Mouse (Mus musculus): Measurements from ENCODE around the gene Cnot2.
"Not testable (repeated sequence)": the region's sequence is repeated elsewhere in the genome, so short reads cannot be mapped to it uniquely, and the experiment has no call there.

The Cnot2 gene

GRCm38 (mm10) chr10:116581369-116581718, at the start of gene Cnot2:
Gene Cnot2 (minus strand): TSS chr10:116581511.
- DNase-seq (ENCODE audit: low read depth): peak; percentile 93

GRCm38 (mm10) chr10:116628926-116629325, 47.6 kb upstream of the Cnot2 start:
- no peak for DNase-seq (ENCODE audit: low read depth)

GRCm38 (mm10) chr10:116626009-116626408, 44.7 kb upstream of the Cnot2 start:
- no peak for DNase-seq (ENCODE audit: low read depth)

GRCm38 (mm10) chr10:116613250-116613649, 31.9 kb upstream of the Cnot2 start:
- DNase-seq (ENCODE audit: low read depth): not testable (repeated sequence)

- no peak for DNase-seq (ENCODE audit: low read depth)
Observed at GRCm38 (mm10) chr10:116604905-116605162, 23.5 kb upstream of the Cnot2 start.

GRCm38 (mm10) chr10:116604081-116604904, 23.0 kb upstream of the Cnot2 start:
- no peak for DNase-seq (ENCODE audit: low read depth)

- DNase-seq (ENCODE audit: low read depth): no peak
Observed at GRCm38 (mm10) chr10:116599056-116599850, 17.9 kb upstream of the Cnot2 start.

GRCm38 (mm10) chr10:116582738-116583137, 1.4 kb upstream of the Cnot2 start:
- peak; percentile 38 for DNase-seq (ENCODE audit: low read depth)

- DNase-seq (ENCODE audit: low read depth): no peak
Observed at GRCm38 (mm10) chr10:116581719-116582481, 589 bp upstream of the Cnot2 start.

- DNase-seq (ENCODE audit: low read depth): peak; percentile 69
Observed at GRCm38 (mm10) chr10:116580591-116581358, 536 bp downstream of the Cnot2 start.

GRCm38 (mm10) chr10:116579478-116579877, 1.8 kb downstream of the Cnot2 start:
- DNase-seq (ENCODE audit: low read depth): no peak

- DNase-seq (ENCODE audit: low read depth): no peak
Observed at GRCm38 (mm10) chr10:116578375-116578774, 2.9 kb downstream of the Cnot2 start.

- DNase-seq (ENCODE audit: low read depth): no peak
Observed at GRCm38 (mm10) chr10:116577181-116577580, 4.1 kb downstream of the Cnot2 start.

GRCm38 (mm10) chr10:116576071-116576470, 5.2 kb downstream of the Cnot2 start:
- peak; percentile 64 for DNase-seq (ENCODE audit: low read depth)

- DNase-seq (ENCODE audit: low read depth): no peak
Observed at GRCm38 (mm10) chr10:116570526-116570925, 10.8 kb downstream of the Cnot2 start.

- DNase-seq (ENCODE audit: low read depth): no peak
Observed at GRCm38 (mm10) chr10:116568539-116568938, 12.8 kb downstream of the Cnot2 start.

GRCm38 (mm10) chr10:116567491-116568405, 13.6 kb downstream of the Cnot2 start:
- DNase-seq (ENCODE audit: low read depth): peak; percentile 48

- not testable (repeated sequence) for DNase-seq (ENCODE audit: low read depth)
Observed at GRCm38 (mm10) chr10:116566492-116566891, 14.8 kb downstream of the Cnot2 start.

GRCm38 (mm10) chr10:116564828-116565602, 16.3 kb downstream of the Cnot2 start:
- DNase-seq (ENCODE audit: low read depth): no peak
